Mouse (Mus musculus) neural tube, embryonic 14.5 days (tissue): ENCODE measurements around the gene Calm4. TPM values are rescaled to one million over a fixed set of nuclear protein-coding genes. Genes with fewer than 3 reads are reported as not detected.
"Not testable (repeated sequence)": the region's sequence is repeated elsewhere in the genome, so short reads cannot be mapped to it uniquely, and the experiment has no call there.

ENCODE experiments used
- ATAC-seq: fragments of 200-750 bp; cut with Nextera tagmentation; 2 replicates; pipeline ENCODE4 v1.8.0; 2017; ENCODE audit warnings: low read depth, mild to moderate bottlenecking, moderate TSS enrichment, moderate library complexity
- H3K27ac ChIP-seq: fragments of 300-500 bp; sonication (generic); 2 replicates; pipeline ENCODE4 v1.5.1; 2014; ENCODE audit warnings: low read depth, mild to moderate bottlenecking, control low read depth, low read length, moderate library complexity, mixed read lengths
- H3K27me3 ChIP-seq: fragments of 300-500 bp; sonication (generic); 2 replicates; pipeline ENCODE4 v1.6.1; 2014; ENCODE audit warnings: low read length; ENCODE audit not compliant: control insufficient read depth, insufficient read depth
- H3K36me3 ChIP-seq: fragments of 300-500 bp; sonication (generic); 2 replicates; pipeline ENCODE4 v1.6.1; 2014; ENCODE audit warnings: low read length, mixed read lengths; ENCODE audit not compliant: control insufficient read depth, insufficient read depth
- H3K4me1 ChIP-seq: fragments of 300-500 bp; sonication (generic); 2 replicates; pipeline ENCODE4 v1.6.1; 2014; ENCODE audit warnings: low read length; ENCODE audit not compliant: control insufficient read depth, insufficient read depth
- H3K4me2 ChIP-seq: fragments of 300-500 bp; sonication (generic); 2 replicates; pipeline ENCODE4 v1.6.1; 2014; ENCODE audit warnings: mild to moderate bottlenecking, low read depth, low read length, control low read depth
- H3K4me3 ChIP-seq: fragments of 300-500 bp; sonication (generic); 2 replicates; pipeline ENCODE4 v1.5.1; 2014; ENCODE audit warnings: low read depth, low read length, control low read depth, mixed read lengths
- H3K9ac ChIP-seq: fragments of 300-500 bp; sonication (generic); replicated peaks from 2 replicates; pipeline ENCODE4 v1.6.1; 2014; ENCODE audit warnings: low read depth, mild to moderate bottlenecking, control low read depth, low read length, mixed read lengths
- H3K9me3 ChIP-seq: fragments of 300-500 bp; sonication (generic); 2 replicates; pipeline ENCODE4 v1.6.1; 2016; ENCODE audit warnings: low read length; ENCODE audit not compliant: control insufficient read depth
- WGBS: fragments of 180-500 bp; shearing (Covaris S2); extraction: QIAGEN DNeasy Blood & Tissue Kit; methylation state at CpG from one replicate; pipeline ENCODE4 v1.1.7; 2014; 5-methylcytosine and 5-hydroxymethylcytosine counted together
- polyA plus RNA-seq: library from polyadenylated mRNA; unstranded; fragments of >200 nt; fragmentation: Nextera tagmentation; extraction: Ambion mirVana; gene quantifications from 2 replicates; pipeline ENCODE4 v1.2.1, GENCODE M21; 2014

The Calm4 gene
- polyA plus RNA-seq, 1 experiment from 2014 or later, result not detected

DNA sequence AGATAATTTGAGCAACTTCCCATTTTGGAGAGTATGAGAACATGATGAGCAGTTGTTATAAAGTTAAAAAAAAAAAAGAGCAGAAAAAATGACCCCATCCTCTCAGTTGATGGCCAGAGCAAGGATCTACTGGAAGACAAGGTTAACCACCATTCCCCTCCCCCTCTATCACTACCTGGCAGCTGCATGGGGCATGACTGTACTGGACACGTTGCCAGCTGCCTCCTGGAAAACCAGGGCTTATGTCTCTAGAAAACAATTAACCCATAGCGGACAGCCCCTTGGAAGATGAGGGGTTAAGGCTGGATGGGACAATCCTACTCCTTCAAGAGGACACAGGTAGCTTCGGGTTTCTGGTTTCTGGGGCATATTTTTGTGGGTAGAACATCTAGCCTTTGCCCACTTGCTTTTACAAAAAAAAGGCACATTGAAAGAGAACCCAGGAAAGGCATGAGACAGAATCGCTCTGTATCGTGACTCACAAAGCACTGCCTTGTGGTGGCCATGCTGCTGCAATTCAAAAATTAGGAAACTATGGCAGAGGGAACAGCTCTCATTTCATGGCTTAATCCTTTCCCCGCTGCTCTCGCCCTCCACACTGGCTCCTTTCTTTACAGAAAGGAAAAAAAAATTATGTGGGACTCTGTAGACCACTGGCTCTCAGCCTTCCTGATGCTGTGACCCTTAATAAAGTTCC, 30.3 kb upstream of the Calm4 start:
- no peak overlapping the region for H3K27ac ChIP-seq
- no peaks in the 10 kb centered on the region for H3K4me1 ChIP-seq
- ATAC-seq, result no peak
- no peaks in the 10 kb centered on the region for H3K36me3 ChIP-seq
- WGBS, result 81% methylated on average over 7 of the region's 7 CpGs
- no peak overlapping the region for H3K4me2 ChIP-seq
- no peaks in the 10 kb centered on the region for H3K9me3 ChIP-seq
- H3K9ac ChIP-seq, result no peak overlapping the region
- H3K4me3 ChIP-seq, result no peak overlapping the region
- no peaks in the 10 kb centered on the region for H3K27me3 ChIP-seq

DNA sequence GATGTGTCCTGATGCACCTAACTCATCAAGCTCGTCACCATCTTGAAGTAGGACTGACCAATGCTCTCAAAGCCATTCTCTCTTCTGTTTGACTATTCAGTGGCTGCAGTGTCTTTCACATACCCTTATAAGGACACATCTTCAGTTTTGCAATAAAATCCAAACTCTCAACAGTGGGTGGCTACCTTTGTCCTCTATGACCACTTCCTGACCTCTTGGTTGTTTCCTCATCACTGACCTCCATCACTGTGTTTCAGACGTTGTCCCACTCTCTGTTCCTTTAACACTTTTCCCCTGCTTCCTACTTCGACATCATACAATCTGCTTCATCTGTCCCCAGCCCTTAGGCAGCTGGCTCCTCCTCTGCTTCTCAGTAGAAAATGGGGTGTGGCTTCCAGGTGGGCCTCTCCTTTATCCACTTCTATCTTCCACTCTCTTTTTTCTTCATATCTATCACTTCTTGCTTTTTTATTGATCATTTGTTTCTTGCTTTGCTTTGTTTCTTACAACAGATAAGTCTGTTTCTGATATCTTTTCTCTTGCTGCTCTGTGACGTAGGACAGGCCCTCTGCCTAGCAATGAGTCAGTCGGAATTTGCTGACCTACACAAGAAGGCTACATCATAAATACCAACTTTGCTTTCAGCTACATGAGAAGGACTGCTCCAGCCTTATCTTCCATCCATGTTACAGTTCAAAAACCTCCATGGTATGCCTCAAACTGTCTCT, 19.4 kb upstream of the Calm4 start:
- Histone ChIP-seq H3K36me3 (no peaks in the 10 kb centered on the region), H3K4me3 (no peak overlapping the region), H3K27me3 (no peaks in the 10 kb centered on the region), H3K9ac (no peak overlapping the region), H3K4me1 (no peaks in the 10 kb centered on the region), H3K27ac (no peak overlapping the region), H3K4me2 (no peak overlapping the region), H3K9me3 (no peaks in the 10 kb centered on the region)
- ATAC-seq, result no peak
- 83% methylated on average over 5 of the region's 5 CpGs for WGBS

DNA sequence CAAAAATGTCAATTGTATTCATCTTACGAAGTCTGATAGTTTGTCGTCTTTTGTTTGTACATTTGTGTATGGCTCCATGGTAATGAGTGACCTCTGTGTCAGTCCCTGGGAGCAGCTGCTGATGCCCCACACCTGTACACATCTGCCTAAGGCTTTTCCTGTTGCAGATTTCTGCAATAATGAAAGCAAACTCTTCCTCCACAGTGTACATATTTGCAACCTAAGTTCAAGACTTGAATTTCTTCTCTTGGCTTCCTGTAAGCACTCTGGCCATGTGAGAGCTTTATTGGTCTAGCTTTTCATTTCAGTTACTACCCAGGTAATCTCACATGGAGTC, 18.8 kb upstream of the Calm4 start:
- 92% methylated on average over 2 of the region's 2 CpGs for WGBS
- H3K27me3 ChIP-seq, result no peaks in the 10 kb centered on the region
- no peaks in the 10 kb centered on the region for H3K9me3 ChIP-seq
- H3K9ac ChIP-seq, result no peak overlapping the region
- H3K4me2 ChIP-seq, result no peak overlapping the region
- no peak overlapping the region for H3K4me3 ChIP-seq
- H3K36me3 ChIP-seq, result no peaks in the 10 kb centered on the region
- ATAC-seq, result no peak
- H3K27ac ChIP-seq, result no peak overlapping the region
- no peaks in the 10 kb centered on the region for H3K4me1 ChIP-seq

DNA sequence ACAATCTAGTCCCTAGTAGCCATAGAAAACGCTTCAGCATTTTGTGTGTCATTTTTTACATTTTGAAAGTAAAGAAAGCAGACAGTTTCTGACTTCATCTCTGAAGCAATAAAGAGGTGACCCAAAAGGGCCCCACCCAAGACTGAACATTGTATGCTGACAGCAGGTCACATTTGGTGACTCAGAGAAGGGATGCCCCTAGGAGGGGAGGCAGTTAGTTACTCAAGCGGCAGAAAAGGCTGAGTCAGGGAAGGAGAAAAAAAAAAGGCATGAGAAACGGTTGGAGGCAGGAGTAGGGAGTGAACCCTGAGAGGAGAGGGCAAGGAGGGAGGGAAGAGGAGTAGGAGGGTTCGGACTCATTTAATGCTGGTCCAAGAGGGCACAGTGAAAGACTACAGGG, 15.5 kb upstream of the Calm4 start:
- no peak overlapping the region for H3K4me2 ChIP-seq
- 72% methylated on average over 4 of the region's 4 CpGs for whole genome bisulfite sequencing
- no peaks in the 10 kb centered on the region for H3K36me3 ChIP-seq

DNA sequence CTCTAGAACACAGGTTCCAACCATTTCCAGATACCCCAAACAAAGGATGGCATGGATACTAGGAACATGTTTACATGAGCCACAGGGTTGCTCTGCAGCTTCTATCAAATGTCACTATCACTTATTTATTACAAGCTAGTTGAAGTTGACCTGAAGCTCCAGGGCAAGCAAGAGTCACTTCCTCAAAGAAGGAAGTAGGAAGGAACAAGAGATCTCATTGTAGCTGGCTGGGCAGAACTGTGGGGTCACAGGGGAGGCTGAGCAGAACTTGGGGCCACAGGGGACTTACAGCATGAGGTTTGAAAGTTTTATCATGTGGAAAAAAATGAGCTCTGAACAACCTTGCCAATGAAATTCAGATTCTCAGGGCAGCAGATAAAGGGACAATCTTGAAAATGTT, 11.8 kb upstream of the Calm4 start:
- no peak overlapping the region for H3K27ac ChIP-seq
- no peak for ATAC-seq
- no peaks in the 10 kb centered on the region for H3K27me3 ChIP-seq
- H3K4me1 ChIP-seq, result no peaks in the 10 kb centered on the region
- no peaks in the 10 kb centered on the region for H3K36me3 ChIP-seq
- no peaks in the 10 kb centered on the region for H3K9me3 ChIP-seq
- no peak overlapping the region for H3K9ac ChIP-seq
- no peak overlapping the region for H3K4me2 ChIP-seq
- H3K4me3 ChIP-seq, result no peak overlapping the region

More for the DNA sequence above, 15.5 kb upstream of the Calm4 start:
- Histone ChIP-seq H3K9ac (no peak overlapping the region), H3K27ac (no peak overlapping the region), H3K4me3 (no peak overlapping the region), H3K27me3 (no peaks in the 10 kb centered on the region), H3K4me1 (no peaks in the 10 kb centered on the region), H3K9me3 (no peaks in the 10 kb centered on the region)
- no peak for ATAC-seq

DNA sequence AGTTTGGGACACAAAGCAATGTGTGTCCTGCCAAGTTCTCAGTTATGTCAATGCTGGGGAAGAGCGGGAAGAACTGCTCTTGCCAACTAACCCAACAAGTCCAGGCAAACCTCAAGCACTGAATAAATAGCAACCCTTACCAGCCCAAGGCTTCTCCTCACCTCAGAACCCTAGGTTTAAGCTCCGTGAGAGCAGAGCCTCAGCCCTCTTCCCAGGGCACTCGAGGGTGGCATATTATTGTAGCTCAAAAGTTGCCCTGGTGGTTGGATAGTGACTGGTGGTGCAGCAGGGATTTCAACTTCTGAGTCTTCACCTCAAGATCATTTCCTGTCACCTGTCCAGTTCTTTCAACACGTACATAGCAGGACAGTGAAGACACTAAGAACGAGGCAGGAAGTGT, 6.0 kb upstream of the Calm4 start:
- no peak for ATAC-seq
- Histone ChIP-seq H3K36me3 (no peaks in the 10 kb centered on the region), H3K27me3 (no peaks in the 10 kb centered on the region), H3K4me2 (no peak overlapping the region), H3K9me3 (no peaks in the 10 kb centered on the region), H3K27ac (no peak overlapping the region), H3K4me1 (no peaks in the 10 kb centered on the region), H3K4me3 (no peak overlapping the region), H3K9ac (no peak overlapping the region)
- WGBS, result 81% methylated on average over 5 of the region's 5 CpGs

DNA sequence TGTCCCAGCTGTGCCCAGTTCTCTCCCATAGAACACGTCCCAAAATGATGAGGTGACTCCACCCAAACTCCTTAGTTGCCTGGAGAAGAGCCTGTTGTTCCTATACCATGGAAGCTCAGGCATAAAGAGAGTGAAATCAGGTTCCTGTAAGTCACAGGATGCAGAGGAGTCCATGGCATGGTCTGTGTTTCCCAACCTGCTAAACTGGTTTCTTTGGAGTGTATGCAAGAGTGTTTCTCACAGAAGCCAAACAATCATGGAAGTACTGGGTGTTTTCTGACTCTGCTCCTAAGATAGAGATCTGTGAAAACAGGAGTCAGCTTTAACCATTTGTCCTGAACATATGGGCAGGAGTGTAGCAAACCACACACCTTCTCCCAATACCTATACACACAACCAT, 5.6 kb upstream of the Calm4 start:
- Histone ChIP-seq H3K9me3 (no peaks in the 10 kb centered on the region), H3K36me3 (no peaks in the 10 kb centered on the region), H3K9ac (no peak overlapping the region), H3K4me3 (no peak overlapping the region), H3K27ac (no peak overlapping the region), H3K4me2 (no peak overlapping the region), H3K4me1 (no peaks in the 10 kb centered on the region), H3K27me3 (no peaks in the 10 kb centered on the region)
- ATAC-seq, result no peak
- 62% methylated on average over 1 of the region's 1 CpGs for WGBS

DNA sequence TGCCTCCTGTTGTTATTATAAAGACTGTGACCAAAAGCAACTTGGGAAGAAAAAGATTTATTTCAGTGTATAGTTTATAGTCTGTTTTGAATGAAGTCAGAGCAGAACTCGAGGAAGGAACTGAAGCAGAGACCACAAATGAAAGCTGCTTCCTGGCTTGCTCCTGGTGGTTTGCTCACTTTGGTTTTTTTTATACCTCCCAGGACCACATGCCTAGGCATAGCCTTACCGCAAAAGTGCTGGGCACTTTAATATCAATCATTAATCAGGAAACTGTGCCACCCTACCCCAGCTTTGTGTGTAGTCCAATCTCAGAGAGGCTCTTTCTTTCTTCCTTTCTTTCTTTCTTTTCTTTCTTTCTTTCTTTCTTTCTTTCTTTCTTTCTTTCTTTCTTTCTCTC, 5.1 kb upstream of the Calm4 start:
- 63% methylated on average over 2 of the region's 2 CpGs for WGBS
- Histone ChIP-seq H3K27me3 (no peaks in the 10 kb centered on the region), H3K36me3 (no peaks in the 10 kb centered on the region), H3K4me3 (no peak overlapping the region), H3K27ac (no peak overlapping the region), H3K4me2 (no peak overlapping the region), H3K9ac (no peak overlapping the region), H3K9me3 (no peaks in the 10 kb centered on the region), H3K4me1 (no peaks in the 10 kb centered on the region)
- ATAC-seq, result no peak

DNA sequence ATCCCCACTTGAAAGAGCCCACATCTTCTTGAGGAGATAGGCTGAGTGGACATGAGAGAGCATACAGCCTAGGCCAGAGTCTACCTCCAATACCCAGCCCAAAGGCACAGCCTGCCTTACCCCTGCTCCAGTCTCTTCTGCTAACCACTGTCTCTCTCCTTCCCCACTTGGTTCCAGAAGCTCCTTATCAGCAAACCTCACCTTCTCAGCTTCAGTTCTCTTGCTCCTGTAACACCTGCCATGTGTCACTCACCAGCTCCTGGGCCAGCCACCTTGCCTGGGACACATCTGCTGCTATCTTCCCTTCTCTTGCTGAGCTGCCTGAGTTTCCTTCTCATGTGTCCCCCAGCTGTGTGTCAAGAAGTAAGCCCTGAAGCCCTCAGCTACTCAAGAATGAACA, 3.9 kb upstream of the Calm4 start:
- not testable (repeated sequence) for H3K9me3 ChIP-seq, H3K4me2 ChIP-seq, H3K27ac ChIP-seq, H3K4me1 ChIP-seq, H3K4me3 ChIP-seq, ATAC-seq, H3K9ac ChIP-seq, H3K27me3 ChIP-seq, H3K36me3 ChIP-seq
